Mouse (Mus musculus): ENCODE data around the gene Pex6.

The Pex6 gene

GRCm38 (mm10) chr17:46710959-46711597 lies at the start of gene Pex6:
TSS of gene Pex6 (plus strand) at chr17:46711463.
- DNase-seq (ENCODE audit: low read depth, low spot score) = peak; percentile 85

DNA sequence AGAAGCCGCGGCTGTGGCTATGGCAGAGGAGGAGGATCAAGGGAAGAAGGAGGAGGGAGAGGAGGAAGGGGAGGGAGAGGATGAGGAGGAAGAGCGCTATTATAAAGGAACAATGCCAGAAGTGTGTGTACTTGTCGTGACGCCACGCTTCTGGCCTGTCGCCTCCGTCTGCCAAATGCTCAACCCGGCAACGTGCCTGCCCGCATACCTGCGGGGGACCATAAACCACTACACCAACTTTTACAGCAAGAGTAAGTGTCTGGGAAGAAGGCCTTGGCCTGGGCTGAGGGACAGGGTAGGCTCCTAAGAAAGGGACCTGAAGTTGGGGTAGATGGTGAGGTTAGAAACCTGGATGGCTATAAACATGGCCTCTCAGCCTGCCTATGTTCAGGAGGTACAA lies 49.3 kb upstream of the Pex6 start:
- no peak for DNase-seq (ENCODE audit: low read depth, low spot score)

- no peak for DNase-seq (ENCODE audit: low read depth, low spot score)
These were observed 48.5 kb upstream of the Pex6 start for GRCm38 (mm10) chr17:46662730-46663129.

- no peak for DNase-seq (ENCODE audit: low read depth, low spot score)
These were observed 43.6 kb upstream of the Pex6 start for GRCm38 (mm10) chr17:46667712-46668111.

GRCm38 (mm10) chr17:46669911-46670310 lies 41.4 kb upstream of the Pex6 start:
- DNase-seq (ENCODE audit: low read depth, low spot score) = no peak

DNA sequence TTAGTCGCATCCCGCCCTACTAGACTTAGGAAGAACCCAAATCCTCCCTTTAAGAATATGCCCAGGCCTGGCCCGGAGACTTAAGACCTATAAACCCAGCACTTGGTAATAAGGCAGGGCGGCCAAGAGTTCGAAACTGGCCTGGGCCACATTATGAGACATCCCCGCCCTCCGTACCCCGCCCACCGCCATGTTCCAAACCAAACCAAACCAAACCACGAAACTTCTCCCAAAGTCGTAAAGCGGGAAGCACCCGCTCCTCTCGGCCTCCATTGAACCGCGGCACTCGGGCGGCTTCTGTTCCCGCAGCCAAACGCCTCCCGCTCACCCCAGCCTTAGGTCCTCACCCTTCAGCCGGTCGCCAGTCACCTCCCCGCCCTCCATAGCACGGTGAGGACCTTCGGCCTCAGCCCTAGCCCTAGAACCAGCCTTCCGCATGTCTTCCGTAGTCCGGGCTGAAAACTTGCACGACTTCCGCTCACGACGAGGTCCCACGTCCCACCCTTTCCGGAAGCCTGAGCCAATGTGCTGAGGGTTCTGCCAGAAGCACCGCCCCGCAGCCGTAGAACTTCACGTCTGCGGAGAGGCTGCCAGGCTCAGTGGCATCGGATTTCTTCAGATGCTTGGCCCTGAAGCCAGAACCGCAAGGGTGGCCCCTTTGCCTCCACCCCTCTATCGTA lies 37.3 kb upstream of the Pex6 start, which contains the start of gene Rrp36:
Rrp36 (minus strand) TSS at position 503 of the 680 bp plus-strand sequence.
- peak; percentile 84 for DNase-seq (ENCODE audit: low read depth, low spot score)

- no peak for DNase-seq (ENCODE audit: low read depth, low spot score)
These were observed 36.6 kb upstream of the Pex6 start for GRCm38 (mm10) chr17:46674530-46675283.

DNA sequence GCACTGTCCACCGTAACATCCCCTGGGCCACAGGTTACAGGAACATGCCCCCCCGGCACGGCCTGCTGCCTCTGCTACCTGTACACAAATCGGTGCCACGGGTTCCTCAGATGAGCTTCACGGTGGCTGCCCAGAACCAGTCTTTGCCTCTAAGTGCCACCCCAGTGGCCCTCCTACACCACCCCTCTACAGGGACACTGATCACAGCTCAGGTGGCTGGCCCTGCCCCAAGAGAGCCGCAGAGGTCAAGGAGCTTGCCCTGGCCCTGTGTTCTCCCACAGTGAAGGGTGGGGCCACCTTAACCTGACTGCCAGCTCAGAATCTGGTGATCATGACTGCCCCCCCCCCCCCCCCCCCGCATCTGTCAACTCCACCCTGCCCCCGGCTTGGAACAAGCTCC lies 32.8 kb upstream of the Pex6 start, which contains the start of gene Mea1:
Mea1 (plus strand) TSS at position 378 of the 400 bp plus-strand sequence.
- DNase-seq (ENCODE audit: low read depth, low spot score) = no peak

GRCm38 (mm10) chr17:46678911-46679310 lies 32.4 kb upstream of the Pex6 start:
- no peak for DNase-seq (ENCODE audit: low read depth, low spot score)

DNA sequence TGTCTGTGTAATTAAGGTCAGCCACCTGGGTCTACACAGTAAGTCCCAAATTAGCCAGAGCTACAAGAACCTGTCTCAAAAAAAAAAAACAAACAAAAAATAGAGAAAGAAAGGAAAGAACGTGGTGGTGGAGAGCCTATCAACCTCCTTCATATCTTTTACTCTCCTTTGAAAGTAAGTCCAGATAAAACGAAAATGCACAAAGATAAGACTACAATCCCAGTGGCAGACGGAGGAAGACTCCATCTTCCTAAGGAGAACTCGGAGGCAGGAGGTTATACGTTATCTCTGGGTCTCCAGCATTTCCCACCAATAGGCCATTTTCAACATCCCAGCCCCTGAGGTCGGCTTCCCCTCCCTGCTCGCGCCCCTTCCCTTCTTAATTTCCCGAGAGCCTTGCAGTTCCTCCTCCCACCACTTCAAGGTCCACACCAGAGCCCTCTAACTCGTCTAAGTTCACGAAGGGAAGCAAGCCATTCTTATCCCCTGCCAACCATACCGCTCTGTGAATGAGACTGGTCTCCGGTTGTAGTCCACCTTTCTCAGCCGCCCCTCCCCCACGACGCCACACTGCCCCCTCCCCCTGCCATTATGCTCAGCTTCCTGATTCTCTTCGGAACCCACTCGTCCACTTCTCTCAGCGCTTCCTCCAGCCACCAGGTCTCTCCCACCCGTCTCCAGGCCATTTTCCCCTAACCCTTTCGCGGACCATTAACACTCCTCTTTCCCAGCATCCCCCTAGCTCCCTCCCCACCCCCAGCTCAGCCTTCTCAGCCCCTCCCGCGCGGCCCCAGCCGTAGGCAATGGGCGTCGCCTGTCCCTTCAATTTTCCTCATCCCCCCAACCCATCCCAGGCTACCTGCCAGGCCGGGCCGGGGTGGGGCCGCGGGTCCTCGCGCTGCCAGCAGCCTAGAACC lies 31.2 kb upstream of the Pex6 start:
- peak; percentile 31 for DNase-seq (ENCODE audit: low read depth, low spot score)

GRCm38 (mm10) chr17:46680760-46681373 lies 30.4 kb upstream of the Pex6 start, which contains the start of gene Klhdc3:
TSS of gene Klhdc3 (minus strand) at chr17:46680914.
- DNase-seq (ENCODE audit: low read depth, low spot score) = peak; percentile 95

DNA sequence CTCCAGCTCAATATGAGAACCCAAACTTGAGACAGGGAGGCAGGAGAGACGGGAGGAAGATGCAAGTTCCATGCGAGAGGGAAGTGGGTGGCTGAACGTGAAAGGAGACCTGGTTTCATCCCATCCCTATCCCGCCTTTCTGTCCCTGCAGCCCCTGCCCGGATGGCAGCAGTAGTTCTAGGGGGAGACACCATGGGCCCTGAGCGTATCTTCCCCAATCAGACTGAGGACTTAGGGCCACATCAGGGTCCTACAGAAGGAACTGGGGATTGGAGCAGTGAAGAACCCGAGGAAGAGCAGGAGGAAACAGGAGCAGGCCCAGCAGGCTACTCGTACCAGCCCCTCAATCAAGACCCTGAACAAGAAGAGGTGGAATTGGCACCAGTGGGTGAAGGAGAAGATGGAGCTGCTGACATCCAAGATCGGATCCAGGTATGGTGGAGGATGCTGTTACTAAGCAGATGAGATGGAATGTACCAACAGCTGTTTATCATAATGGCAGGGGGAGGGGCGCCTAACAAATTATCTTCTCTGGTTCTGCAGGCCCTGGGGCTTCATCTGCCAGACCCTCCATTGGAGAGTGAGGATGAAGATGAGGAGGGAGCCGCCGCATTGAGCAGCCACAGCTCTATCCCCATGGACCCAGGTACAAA lies 29.7 kb upstream of the Pex6 start:
- no peak for DNase-seq (ENCODE audit: low read depth, low spot score)

GRCm38 (mm10) chr17:46682654-46683389 lies 28.4 kb upstream of the Pex6 start:
- DNase-seq (ENCODE audit: low read depth, low spot score) = peak; percentile 61

- no peak for DNase-seq (ENCODE audit: low read depth, low spot score)
These were observed 25.4 kb upstream of the Pex6 start for GRCm38 (mm10) chr17:46685913-46686312.

- DNase-seq (ENCODE audit: low read depth, low spot score) = no peak
These were observed 20.6 kb upstream of the Pex6 start for GRCm38 (mm10) chr17:46690665-46691064.

DNA sequence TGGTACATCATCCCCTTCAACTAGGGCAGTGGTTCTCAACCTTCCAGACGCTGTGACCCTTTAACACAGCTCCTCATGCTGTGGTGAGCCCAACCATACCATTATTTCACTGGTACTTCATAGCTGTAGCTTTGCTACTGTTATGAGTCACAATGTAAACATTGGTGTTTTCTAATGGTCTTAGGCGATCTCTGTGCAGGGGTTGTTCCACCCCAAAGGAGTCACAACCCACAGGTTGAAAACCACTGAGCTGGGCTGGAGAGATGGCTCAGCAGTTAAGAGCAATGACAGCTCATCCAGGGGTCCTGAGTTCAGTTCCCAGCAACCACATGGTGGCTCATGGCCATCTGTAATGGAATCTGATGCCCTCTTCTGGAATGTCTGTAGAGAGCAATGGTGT lies 19.9 kb upstream of the Pex6 start:
- no peak for DNase-seq (ENCODE audit: low read depth, low spot score)

DNA sequence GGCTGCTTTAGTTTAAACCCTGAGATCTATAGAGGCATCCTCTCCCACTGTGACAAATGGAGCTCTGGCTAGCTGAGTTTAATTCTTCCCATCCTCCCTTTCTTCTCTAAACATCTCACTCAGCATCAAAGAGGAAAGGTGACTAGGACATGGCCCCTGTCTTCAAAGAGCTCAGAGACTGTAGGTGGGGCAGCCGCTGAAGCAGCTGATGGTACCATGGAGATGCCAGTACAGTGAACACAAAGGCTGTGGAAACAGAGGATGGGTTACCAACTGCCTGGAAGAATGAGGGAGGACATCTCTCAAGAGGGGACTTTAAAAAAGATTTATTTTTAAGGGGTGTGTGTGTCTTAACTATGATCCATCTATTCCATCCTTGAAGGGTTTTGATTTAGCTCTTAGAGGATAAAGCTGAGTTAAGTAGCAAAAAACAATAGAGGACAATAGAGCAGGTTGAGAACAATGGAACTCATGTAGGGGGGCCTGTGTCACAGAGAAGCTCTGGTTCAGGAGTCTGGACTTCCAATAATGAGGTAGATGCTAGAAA lies 16.7 kb upstream of the Pex6 start:
- DNase-seq (ENCODE audit: low read depth, low spot score) = no peak

DNA sequence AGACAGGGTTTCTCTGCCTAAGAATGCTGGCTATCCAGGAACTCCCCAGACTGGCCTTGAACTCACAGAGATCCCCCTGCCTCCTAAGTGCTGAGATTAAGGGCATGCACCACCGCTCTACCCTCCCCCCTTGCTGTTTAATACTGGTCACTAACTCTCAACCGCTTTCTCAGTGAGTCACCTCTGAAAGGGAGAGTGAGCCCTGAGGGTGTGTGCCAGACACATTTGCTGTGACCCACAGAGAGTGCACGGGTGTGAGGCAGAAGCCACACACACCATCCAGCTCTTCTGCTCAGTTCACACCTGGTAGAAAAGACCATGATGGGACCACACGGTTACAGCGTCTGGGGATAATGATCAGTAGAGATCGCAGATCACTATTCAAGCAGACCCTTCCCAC lies 12.7 kb upstream of the Pex6 start:
- DNase-seq (ENCODE audit: low read depth, low spot score) = no peak

GRCm38 (mm10) chr17:46699245-46699644 lies 12.0 kb upstream of the Pex6 start:
- DNase-seq (ENCODE audit: low read depth, low spot score) = no peak
